Mouse (Mus musculus) thymus, postnatal 10 days (tissue): ENCODE data around the gene Cwh43.

Experiments
- DNase-seq, 2 experiments: peaks; one replicate each; pipeline ENCODE4 v3.0.0; 2021; ENCODE audit warnings: low spot score in 2 of 2

Cwh43 gene

GRCm38 (mm10) chr5:73399768-73400526 is 5.9 kb upstream of the Cwh43 start:
- no peak for DNase-seq

- no peak for DNase-seq
These were observed 4.5 kb upstream of the Cwh43 start for GRCm38 (mm10) chr5:73401341-73401740.

GRCm38 (mm10) chr5:73402911-73403310 is 3.0 kb upstream of the Cwh43 start:
- DNase-seq = no peak

DNA sequence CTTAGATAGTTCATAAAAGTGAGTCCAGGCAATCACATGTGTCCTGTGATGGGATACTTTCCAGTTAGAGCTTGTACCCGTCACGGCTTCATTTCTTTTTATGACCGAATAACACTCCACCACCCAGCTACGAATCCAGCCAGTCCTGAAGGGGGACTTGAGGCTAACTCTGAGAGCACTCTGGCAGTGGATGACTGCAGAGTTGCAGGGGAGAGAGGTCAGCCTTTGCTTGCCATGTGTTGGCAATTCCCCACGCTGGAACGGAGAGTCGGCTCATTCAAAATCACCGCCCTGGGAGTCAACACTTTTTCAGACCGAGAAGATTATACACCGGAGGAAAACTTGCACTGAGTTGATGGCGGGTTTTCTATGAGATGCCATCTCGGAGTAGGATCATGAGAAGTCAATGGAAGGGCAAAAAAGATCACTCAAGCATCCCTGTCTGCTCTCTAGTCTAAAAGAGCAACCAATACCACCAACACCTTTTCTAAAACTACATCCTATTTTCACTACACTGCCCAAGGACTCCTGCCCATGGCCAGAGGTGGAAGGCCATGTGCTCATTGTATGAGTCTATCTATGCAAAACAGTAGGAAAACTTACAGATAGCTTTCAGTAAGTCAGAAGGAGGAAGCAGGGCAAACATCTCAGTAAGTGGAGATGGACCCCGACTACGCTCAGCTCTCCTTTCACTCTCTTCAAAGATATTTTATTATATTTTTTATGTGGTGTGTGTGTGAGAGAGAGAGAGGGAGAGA is 2.4 kb upstream of the Cwh43 start:
- no peak for DNase-seq

DNA sequence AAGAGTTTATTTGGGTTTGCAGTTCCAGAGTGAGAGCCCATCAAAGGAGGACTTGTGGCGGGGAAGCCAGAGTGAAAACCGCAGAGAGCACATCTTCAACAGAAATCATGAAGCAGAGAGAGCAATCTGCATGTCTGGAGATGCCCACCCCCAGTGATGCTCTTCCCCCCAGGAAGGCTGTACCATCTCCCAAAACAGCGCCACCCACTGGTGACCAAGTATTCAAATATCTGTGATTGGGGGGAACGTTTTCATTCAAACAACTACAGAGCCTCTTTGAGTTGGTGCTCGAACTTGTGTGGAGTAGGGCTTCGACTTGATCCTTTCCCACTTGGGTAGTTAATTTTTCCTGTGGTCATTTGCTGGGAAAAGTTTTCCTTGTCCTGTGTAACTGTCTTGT is 1.1 kb upstream of the Cwh43 start:
- no peak for DNase-seq

- DNase-seq = no peak
These were observed 986 bp downstream of the Cwh43 start for GRCm38 (mm10) chr5:73406861-73407260.

DNA sequence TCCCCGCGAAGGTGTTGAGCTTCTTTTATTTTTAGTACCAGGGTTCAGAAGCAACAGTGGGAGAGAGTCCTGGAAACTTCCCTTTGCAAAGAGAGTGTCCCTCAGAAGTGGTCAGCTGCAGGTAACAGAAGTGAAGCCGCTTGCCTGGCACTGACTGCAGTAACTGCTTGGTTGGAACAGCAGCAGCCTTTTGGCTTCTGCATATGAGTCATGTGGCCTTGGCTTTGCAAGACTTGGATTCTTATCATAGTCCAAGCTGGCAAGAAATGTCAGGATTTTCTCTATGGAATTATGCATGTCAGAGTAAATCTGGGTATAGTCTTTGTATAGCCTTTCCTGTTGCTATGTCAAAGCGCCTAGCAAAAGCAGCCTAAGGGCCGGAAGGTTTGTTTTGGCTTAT is 4.1 kb downstream of the Cwh43 start:
- DNase-seq = no peak

GRCm38 (mm10) chr5:73411771-73412170 is 5.9 kb downstream of the Cwh43 start:
- no peak for DNase-seq

DNA sequence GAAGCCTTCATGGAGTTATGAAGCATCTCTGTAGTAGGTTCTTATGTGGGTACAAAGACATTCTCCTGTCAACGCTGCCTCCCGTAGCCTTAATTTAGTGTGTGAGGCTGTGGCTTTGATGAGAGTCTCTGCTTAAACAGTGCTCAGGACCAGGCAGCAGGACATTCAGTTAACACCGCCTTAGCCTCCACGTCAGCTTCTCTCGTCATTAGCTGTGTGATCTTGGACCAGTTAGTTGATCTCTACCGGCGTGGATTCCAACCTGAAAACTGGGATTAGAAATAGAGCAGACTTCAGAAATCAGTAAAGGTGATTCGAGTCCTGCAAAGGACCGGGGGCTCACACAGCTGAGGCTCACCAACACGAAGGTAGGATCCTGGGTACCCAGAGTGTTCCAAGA is 8.3 kb downstream of the Cwh43 start:
- DNase-seq = no peak

DNA sequence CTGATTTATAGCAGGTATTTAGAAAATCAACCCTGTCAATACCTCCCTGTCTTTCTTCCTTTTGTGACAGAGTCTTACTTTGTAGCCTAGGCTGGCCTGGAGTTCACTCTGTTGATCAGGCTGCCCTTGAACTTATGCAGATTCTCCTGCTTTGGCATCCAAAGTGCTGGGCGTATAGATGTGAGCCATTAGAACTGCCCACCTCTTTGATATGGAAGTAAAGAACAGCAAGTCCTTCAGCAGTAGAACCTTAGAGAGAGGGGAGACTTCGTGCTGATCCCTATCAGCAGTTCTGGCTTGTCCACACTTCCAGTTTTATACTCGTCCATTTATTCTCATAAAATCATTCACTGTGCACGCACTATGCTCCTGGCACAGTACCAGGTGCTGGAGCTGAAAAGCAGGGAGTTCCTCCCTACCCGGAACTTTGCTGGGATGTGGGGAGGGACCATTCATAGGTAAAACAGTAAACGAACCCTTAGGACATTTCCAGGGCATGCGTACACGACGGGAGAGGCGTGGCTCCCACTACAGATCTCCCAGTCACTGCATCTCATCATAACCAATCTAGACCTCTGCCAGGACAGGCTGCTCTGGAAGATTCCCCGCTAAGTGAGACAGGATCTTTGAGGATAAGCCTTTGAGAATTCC is 13.3 kb downstream of the Cwh43 start:
- no peak for DNase-seq

- DNase-seq = no peak
These were observed 20.9 kb downstream of the Cwh43 start for GRCm38 (mm10) chr5:73426824-73427223.

GRCm38 (mm10) chr5:73431581-73431980 is 25.7 kb downstream of the Cwh43 start:
- DNase-seq = peak; percentile 23 to 69

DNA sequence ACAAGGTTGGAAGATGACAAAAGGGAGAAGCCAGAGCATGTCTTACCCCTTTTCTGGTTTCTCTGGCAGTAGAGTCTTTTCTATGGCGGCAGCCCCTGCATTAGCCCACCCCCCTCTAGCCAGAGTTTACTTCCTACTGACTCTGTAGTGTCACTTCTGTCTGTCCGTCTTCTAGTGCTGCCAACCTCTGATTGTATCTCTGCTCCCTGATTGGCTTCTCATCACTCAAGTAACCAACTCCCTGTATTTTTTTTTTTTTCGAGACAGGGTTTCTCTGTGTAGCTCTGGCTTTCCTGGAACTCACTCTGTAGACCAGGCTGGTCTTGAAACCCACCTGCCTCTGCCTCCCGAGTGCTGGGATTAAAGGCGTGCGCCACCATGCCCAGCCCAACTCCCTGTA is 26.9 kb downstream of the Cwh43 start:
- DNase-seq = no peak

DNA sequence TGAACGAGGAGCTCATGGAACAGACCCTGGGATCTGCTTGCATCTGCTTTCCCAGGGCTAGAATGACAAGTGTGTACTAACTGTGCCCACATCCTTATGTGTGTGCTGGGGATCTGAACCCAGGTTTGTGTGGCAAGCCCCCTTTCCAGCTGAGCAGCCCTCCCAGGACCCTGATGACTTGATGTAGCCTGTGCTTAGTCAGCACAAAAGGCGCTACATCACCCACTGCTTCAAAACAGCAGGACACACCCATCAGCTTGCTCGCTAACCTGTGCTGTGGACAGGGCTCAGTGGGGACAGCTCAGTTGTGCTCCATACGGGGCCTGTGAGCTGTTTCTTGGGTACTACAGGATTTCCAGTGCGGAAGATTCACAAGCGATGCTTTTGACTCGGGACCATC is 28.9 kb downstream of the Cwh43 start:
- DNase-seq = no peak

DNA sequence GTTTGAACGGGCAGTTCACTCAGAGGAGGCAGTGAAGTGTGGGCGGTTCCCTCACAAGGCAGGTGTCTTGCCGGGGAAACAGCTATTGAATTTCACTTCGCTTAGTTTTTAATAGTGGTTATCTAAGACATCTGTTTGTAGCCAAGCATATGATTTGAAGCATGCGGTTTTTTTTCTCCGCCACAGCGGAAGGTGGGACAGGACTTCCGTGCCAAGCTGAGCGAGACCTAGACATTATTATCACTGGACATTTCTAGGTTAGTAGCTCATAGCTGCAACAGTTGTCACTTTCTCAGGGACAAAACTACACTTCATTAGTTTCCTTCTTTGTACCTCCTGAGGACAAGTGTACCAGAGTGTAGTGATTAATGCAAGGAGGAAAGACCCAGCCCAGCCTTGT is 36.3 kb downstream of the Cwh43 start:
- no peak for DNase-seq

DNA sequence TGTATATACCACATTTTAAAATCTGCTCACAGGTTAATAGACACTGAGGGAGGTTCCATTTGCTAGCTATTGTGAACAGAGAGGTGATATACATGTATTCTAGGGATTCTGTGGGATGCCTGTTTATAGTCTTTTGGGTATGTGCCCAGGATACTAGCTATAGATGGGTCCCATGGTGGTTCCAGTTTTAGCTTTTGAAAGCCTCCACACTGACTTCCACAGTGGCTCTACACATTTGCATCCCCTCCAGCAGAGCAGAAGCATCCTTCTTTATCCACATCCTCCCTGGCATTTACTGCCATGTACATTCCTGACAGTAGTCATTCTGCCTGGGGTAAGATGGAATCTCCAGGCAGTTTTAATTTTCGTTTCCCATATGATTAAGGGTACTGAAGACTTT is 44.4 kb downstream of the Cwh43 start:
- DNase-seq = no peak

GRCm38 (mm10) chr5:73454502-73455306 is 48.8 kb downstream of the Cwh43 start:
- no peak for DNase-seq

DNA sequence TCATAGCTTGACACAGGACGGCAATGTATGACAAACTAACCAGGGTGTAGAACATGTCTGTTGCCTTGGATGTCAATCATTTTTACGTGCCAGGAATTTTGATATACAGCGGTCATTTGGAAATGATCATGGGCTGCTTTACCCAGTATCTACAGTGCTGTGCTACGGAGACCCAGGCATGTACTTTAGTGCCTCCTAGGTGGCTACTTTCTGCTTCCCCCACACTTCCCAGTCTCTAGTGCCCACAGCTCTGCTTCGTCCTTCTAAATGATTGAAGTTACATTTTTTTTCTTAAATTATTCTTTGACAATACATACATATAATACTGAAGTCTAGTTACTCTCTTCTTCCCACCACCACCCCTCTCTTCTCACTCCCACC is 49.4 kb downstream of the Cwh43 start:
- no peak for DNase-seq

DNA sequence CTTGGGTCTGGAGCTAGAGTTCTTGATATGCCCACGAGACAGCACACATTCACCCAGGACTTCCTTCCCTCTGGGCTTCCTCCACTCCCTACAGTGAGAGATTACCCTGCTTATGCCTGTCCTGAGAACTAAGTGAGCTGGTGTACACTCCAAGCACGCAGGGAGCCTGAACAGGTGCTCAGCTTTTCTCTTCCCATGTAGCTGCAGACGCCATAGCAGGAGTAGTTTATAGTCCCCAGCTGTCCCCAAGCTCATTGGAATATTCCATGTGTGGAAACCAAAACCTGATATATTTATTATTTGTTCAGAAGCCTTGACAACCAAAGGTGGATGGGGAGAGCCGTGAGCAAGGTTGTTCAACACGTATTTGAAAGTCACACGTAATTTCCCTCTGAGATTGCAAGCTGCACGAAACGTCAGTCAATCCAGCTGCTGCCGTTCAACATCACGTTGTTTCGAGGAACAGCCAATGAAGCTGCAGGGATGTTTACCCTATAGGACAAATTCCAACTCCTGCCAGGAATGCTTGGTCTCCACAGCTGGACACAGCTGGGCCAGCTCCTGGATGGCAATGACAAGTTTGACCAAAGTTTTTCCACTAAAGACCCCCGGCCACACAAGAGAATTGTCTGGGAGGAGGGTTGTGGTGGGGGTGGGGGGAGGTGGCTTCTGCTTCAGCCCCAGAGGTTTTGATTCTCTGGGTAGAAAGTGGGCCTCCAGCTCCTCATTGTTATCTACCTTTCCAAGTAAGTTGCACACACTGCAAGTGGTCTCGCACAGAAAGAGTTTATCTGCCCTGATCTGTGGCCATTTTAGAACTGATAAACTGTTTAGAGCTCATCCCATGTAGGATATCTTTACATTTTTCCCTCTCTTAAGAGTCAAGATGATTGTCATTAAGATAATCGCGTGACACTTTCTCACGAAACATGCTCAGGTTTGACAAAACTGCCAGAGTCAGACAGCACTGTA is 62.9 kb downstream of the Cwh43 start:
- no peak for DNase-seq

GRCm38 (mm10) chr5:73474412-73475405 is 68.8 kb downstream of the Cwh43 start:
- no peak for DNase-seq
